Mouse (Mus musculus) cerebellum, adult 2 months (tissue): ENCODE data around the gene Ric8b.

Experiments
- CTCF ChIP-seq: fragments of 200-500 bp; IDR thresholded peaks from 2 replicates; pipeline ENCODE4 v1.5.1; 2011; ENCODE audit warnings: low read depth, mild to moderate bottlenecking, control low read depth, low read length, moderate library complexity, borderline replicate concordance; ENCODE audit not compliant: insufficient read depth
- POLR2A ChIP-seq: fragments of 200-500 bp; IDR thresholded peaks from 2 replicates; pipeline ENCODE4 v1.6.1; 2011; ENCODE audit warnings: low read length, control low read depth, borderline replicate concordance; ENCODE audit not compliant: insufficient read depth

DNA sequence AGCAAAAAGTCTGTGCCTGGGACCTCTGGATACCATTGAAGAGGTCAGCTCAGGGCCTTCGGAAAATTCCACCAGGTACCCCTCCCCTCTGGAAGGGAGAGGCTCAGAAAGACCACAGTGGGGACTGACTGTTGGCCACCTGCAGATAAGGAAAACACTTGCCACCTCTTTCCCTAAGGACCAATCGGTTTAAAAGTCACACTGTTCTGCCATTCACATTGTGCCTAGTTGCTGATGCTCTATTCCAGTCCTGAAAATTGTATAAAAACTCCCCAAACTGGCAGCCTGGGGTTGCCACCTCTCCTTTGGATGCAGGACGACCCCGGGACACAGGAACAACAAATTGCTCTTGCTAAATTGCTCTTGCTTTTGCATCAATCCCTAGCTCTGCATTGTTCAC, 135.0 kb downstream of the Ric8b start:
- TF ChIP-seq CTCF (no peak), POLR2A (no peak)
